Mouse (Mus musculus): Measurements from ENCODE around the gene B4galt7. TPM values are rescaled to one million over a fixed set of nuclear protein-coding genes. Genes with fewer than 3 reads are reported as not detected.
A peak's percentile ranks its signal among the peaks of the same experiment; 100 is the strongest.

The B4galt7 gene
- polyA plus RNA-seq, 1 experiment from 2014 or later: 6.4 TPM

DNA sequence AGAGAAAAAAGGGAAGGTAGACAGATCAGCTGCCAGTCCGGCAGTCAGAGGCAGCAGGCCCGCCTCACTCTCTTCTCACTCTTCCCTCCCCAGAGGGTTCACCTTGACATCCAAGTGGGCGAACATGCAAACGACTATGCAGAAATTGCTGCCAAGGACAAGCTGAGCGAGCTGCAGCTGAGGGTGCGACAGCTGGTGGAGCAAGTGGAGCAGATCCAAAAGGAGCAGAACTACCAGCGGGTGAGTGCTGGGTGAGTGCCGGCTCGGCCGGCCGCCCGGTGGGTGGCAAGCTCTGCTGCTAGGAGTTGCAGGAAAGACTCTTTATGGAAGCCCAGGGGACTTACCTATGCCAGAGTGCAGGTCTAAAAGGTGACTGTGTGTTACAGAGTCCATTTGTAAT lies 4.3 kb upstream of the B4galt7 start:
- Histone ChIP-seq H3K27me3 (ENCODE audit: insufficient read depth, low read length) (no peaks in the 10 kb centered on the region), H3K4me3 (ENCODE audit: low read depth, low read length) (no peak overlapping the region), H3K36me3 (replicated peaks; ENCODE audit: insufficient read depth, low read length) (peaks cover 29% of the 10 kb centered on the region), H3K9ac (replicated peaks) (no peak overlapping the region), H3K9me3 (ENCODE audit: low read length) (no peaks in the 10 kb centered on the region), H3K4me1 (ENCODE audit: insufficient read depth) (peaks cover 14% of the 10 kb centered on the region; the same call in 1 of the 2 replicates), H3K27ac (ENCODE audit: low read depth) (no peak overlapping the region), H3K4me2 (ENCODE audit: low read depth, low read length) (no peak overlapping the region)
- TF ChIP-seq CTCF (IDR thresholded peaks at IDR 0.05; ENCODE audit: low read depth): no peak
- TF ChIP-seq EP300 (IDR thresholded peaks at IDR 0.05; ENCODE audit: low read depth): no peak
- DNase-seq (no peak), ATAC-seq (no peak)
- 92% methylated on average over 12 of the region's 12 CpGs for whole genome bisulfite sequencing (ENCODE audit: insufficient replicate concordance)

DNA sequence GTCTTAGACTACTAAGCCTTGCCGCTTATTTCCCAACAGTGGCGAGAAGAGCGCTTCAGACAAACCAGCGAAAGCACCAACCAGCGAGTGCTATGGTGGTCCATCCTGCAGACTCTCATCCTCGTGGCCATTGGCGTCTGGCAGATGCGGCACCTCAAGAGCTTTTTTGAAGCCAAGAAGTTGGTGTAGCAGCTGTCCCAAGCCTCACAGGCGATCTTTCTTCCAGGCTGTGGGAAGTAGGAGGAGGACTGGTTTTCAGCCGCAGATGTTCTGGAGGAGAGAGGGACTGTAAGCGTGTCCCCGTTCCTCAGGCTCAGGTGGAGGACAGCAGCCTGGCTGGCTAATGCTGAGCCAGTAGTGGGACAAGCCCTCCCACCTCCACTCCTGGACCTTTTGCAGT lies 2.9 kb upstream of the B4galt7 start:
- TF ChIP-seq EP300 (IDR thresholded peaks at IDR 0.05; ENCODE audit: low read depth) (no peak), CTCF (IDR thresholded peaks at IDR 0.05; ENCODE audit: low read depth) (no peak)
- H3K9ac ChIP-seq (replicated peaks): no peak overlapping the region
- no peak for DNase-seq
- H3K4me3 ChIP-seq (ENCODE audit: low read depth, low read length): no peak overlapping the region
- no peaks in the 10 kb centered on the region for H3K27me3 ChIP-seq (ENCODE audit: insufficient read depth, low read length)
- 89% methylated on average over 12 of the region's 12 CpGs for WGBS (ENCODE audit: insufficient replicate concordance)
- ATAC-seq: no peak
- H3K36me3 ChIP-seq (replicated peaks; ENCODE audit: insufficient read depth, low read length): peaks cover 29% of the 10 kb centered on the region
- H3K27ac ChIP-seq (ENCODE audit: low read depth): no peak overlapping the region
- peaks cover 18% of the 10 kb centered on the region for H3K4me1 ChIP-seq (ENCODE audit: insufficient read depth)
- no peak overlapping the region for H3K4me2 ChIP-seq (ENCODE audit: low read depth, low read length)
- H3K9me3 ChIP-seq (ENCODE audit: low read length): no peaks in the 10 kb centered on the region

DNA sequence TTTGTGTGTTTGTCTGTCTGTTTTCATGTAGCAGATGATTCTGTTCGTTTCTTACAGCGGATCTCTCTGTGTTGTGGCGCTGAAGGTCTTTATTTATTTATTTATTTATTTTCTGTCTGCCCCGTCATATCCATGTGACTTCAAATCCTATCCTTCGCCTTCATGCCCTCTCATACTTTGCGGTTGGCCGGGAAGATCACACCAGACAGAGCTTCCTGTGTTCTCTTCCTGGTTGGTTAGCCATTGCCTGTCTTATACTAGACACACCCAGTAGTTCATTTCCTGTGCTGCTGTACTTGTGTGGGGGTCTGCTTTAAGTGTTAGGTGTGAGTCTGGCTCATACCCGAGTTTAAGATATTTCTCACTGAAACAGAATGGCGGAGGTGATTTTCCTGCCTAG lies 961 bp downstream of the B4galt7 start:
- Histone ChIP-seq H3K4me2 (ENCODE audit: low read depth, low read length) (peak overlapping the region; percentile 95), H3K9me3 (ENCODE audit: low read length) (no peaks in the 10 kb centered on the region), H3K4me1 (ENCODE audit: insufficient read depth) (peaks cover 10% of the 10 kb centered on the region), H3K27me3 (ENCODE audit: insufficient read depth, low read length) (no peaks in the 10 kb centered on the region), H3K9ac (replicated peaks) (peak overlapping the region; percentile 93), H3K4me3 (ENCODE audit: low read depth, low read length) (peak overlapping the region; percentile 92), H3K36me3 (replicated peaks; ENCODE audit: insufficient read depth, low read length) (peaks cover 26% of the 10 kb centered on the region), H3K27ac (ENCODE audit: low read depth) (peak overlapping the region; percentile 69)
- no peak for TF ChIP-seq EP300 (IDR thresholded peaks at IDR 0.05; ENCODE audit: low read depth)
- TF ChIP-seq CTCF (IDR thresholded peaks at IDR 0.05; ENCODE audit: low read depth): no peak
- 4% methylated on average over 9 of the region's 9 CpGs for WGBS (ENCODE audit: insufficient replicate concordance)
- DNase-seq (no peak), ATAC-seq (peak; percentile 53)

DNA sequence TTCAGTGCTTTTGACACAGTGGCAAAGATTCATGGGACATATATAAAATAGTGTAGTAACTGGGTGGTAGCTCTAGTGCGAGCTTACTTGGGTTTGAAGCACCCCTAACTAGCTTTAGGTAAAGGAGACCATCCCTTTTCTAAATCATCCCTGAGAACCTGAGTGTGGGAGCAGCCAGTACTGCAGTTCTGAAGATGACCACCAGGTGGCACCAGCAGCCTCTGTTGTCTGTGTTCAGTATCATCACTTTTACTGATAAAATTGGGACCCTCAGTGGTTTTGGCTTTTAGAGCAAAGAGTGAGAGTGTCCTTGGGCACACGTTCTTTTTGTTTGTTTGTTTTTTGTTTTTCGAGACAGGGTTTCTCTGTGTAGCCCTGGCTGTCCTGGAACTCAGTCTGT lies 1.9 kb downstream of the B4galt7 start:
- WGBS (ENCODE audit: insufficient replicate concordance): 3% methylated on average over 3 of the region's 3 CpGs
- Histone ChIP-seq H3K27ac (ENCODE audit: low read depth) (no peak overlapping the region), H3K36me3 (replicated peaks; ENCODE audit: insufficient read depth, low read length) (peaks cover 21% of the 10 kb centered on the region), H3K27me3 (ENCODE audit: insufficient read depth, low read length) (no peaks in the 10 kb centered on the region), H3K4me3 (ENCODE audit: low read depth, low read length) (no peak overlapping the region), H3K4me1 (ENCODE audit: insufficient read depth) (peaks cover 10% of the 10 kb centered on the region), H3K4me2 (ENCODE audit: low read depth, low read length) (no peak overlapping the region), H3K9me3 (ENCODE audit: low read length) (no peaks in the 10 kb centered on the region), H3K9ac (replicated peaks) (no peak overlapping the region)
- ATAC-seq (no peak), DNase-seq (peak; percentile 89)
- no peak for TF ChIP-seq EP300 (IDR thresholded peaks at IDR 0.05; ENCODE audit: low read depth)
- peak; percentile 94 for TF ChIP-seq CTCF (IDR thresholded peaks at IDR 0.05; ENCODE audit: low read depth)

DNA sequence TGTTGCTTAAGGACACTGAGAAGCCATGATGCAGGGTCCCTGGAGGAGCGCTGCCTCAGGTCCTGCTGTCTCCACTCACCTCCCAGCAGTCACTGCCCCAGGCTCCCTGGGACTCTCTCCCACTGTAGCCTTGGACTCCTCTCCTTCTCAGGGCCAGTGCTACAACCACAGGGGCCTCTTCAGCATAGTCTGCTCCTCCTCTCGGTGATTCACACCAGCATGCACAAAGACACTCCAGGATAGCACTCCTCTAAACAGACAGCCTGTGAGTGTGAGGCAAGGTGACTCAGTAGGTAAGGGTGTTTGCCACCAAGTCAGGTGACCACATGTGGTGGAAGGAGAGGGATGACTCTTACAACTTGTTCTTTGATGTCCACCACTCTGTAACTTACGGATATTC lies 4.9 kb downstream of the B4galt7 start:
- no peak overlapping the region for H3K9ac ChIP-seq (replicated peaks)
- peaks cover 6% of the 10 kb centered on the region for H3K4me1 ChIP-seq (ENCODE audit: insufficient read depth)
- no peaks in the 10 kb centered on the region for H3K27me3 ChIP-seq (ENCODE audit: insufficient read depth, low read length)
- ATAC-seq (no peak), DNase-seq (no peak)
- H3K4me3 ChIP-seq (ENCODE audit: low read depth, low read length): no peak overlapping the region
- peaks cover 22% of the 10 kb centered on the region for H3K36me3 ChIP-seq (replicated peaks; ENCODE audit: insufficient read depth, low read length)
- WGBS (ENCODE audit: insufficient replicate concordance): 80% methylated on average over 3 of the region's 3 CpGs
- TF ChIP-seq EP300 (IDR thresholded peaks at IDR 0.05; ENCODE audit: low read depth) (no peak), CTCF (IDR thresholded peaks at IDR 0.05; ENCODE audit: low read depth) (no peak)
- H3K9me3 ChIP-seq (ENCODE audit: low read length): no peaks in the 10 kb centered on the region
- H3K27ac ChIP-seq (ENCODE audit: low read depth): no peak overlapping the region
- H3K4me2 ChIP-seq (ENCODE audit: low read depth, low read length): no peak overlapping the region

DNA sequence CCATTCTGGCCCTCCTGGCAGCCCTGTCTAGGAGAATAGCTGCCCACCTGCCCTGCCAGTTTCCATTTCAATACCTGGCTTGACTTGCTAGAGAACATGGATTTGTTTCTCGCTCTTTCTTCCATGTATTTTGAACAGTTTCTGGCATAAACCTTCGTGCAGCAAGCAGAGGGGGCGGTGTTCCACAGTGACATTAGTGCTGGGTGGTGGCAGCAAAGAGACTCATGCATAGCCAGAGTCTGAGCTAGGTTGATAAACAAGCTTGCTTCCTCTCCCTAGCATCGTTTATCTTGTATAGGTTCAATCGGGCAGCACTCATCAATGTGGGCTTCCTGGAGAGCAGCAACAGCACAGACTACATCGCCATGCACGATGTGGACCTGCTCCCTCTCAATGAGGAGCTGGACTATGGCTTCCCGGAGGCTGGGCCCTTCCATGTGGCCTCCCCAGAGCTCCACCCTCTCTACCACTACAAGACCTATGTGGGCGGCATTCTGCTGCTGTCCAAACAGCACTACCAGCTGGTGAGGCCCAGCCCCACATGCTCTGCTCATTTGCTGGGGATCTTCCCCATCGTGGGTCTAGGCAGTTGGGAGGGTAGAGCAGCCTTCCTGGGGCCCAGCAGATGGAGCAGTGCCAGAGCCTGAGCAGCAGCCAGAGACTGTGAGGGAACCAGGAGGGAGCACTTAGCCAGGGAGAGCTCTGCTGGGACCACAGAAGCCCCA lies 7.4 kb downstream of the B4galt7 start:
- no peak overlapping the region for H3K4me3 ChIP-seq (ENCODE audit: low read depth, low read length)
- ATAC-seq: peak; percentile 21
- no peaks in the 10 kb centered on the region for H3K9me3 ChIP-seq (ENCODE audit: low read length)
- DNase-seq: no peak
- H3K27me3 ChIP-seq (ENCODE audit: insufficient read depth, low read length): no peaks in the 10 kb centered on the region
- H3K9ac ChIP-seq (replicated peaks): no peak overlapping the region
- WGBS (ENCODE audit: insufficient replicate concordance): 64% methylated on average over 10 of the region's 10 CpGs
- H3K27ac ChIP-seq (ENCODE audit: low read depth): no peak overlapping the region
- TF ChIP-seq CTCF (IDR thresholded peaks at IDR 0.05; ENCODE audit: low read depth) (no peak), EP300 (IDR thresholded peaks at IDR 0.05; ENCODE audit: low read depth) (no peak)
- peaks cover 22% of the 10 kb centered on the region for H3K36me3 ChIP-seq (replicated peaks; ENCODE audit: insufficient read depth, low read length)
- H3K4me1 ChIP-seq (ENCODE audit: insufficient read depth): no peaks in the 10 kb centered on the region
- H3K4me2 ChIP-seq (ENCODE audit: low read depth, low read length): no peak overlapping the region
